Mouse (Mus musculus) urinary bladder, postnatal 10 days (tissue): ENCODE measurements at regions not wholly inside any gene's neighbourhood (a gene's known extent, or its start where the extent isn't known, plus 50 kb on each side); places are given as distances from the start of the nearest gene placed in this dataset.
A peak's percentile ranks its signal among the peaks of the same experiment; 100 is the strongest.

Source experiments
- DNase-seq: peaks from one replicate; pipeline ENCODE4 v3.0.0; 2022; ENCODE audit warnings: low spot score

DNA sequence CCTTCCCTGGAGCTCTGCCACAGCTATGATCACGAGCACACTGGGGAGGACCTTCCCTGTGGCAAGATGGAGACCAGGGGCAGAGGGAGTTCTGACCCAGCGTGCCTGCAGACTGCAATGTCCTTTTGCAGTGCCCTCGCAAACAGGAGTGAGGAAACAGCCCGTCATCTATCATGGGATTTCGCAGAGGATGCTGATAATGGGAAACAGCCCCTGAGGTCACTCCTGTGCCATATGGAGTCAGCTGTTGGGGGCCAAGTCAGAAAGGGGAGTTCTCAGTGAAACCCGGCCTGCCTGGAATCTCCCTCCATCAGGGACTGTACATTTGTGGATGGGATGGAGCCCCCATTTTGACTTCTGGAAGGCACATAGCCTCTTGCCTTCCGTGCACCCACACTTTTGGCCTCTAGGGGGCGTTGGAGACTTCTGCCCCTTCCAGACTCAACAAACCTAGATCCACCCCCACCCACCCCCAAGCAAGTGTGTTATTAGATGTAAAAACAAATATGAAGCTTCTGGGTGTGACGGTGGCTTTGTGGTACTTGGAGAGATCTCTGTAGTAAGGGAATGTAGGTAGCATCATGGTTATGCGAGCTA lies 98.1 kb downstream of the Kdr start:
- DNase-seq, result no peak

DNA sequence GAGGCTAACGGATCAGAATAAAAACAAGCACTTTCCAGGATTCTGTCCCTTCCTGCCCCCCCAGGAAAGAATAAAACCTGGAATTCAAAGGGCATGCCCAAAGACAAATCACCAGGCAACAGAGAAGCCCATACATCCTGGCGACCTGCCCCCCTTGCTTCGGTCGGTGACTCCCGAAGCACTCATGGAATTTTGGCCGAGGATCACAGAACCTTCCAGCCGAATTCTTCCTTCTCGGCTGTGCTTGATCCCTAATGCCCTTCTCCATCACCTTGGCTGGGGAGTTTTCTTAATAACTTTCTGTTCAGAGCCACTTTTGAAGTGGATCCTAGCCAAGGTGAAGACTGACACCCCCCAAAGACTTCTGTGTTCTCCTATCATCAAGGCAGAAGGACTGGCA lies 99.9 kb downstream of the Kdr start:
- no peak for DNase-seq

DNA sequence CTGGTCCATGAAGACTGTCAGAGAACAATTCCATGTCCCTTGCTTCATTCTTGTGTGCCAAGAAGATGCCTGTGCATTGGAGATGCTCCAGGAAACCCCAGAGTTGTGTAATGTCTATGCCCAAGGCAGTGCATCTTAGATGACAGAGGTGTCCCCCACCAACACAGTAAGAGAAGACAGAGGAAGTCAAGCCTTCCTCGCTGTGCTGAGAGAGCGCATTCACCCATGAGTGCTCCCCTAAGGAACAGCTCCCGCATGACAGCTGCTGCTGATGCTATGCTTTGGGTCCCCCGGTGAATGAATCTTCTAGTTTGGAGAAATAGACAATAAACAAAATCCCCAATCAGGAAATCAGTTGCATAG lies 100.7 kb downstream of the Kdr start:
- no peak for DNase-seq

DNA sequence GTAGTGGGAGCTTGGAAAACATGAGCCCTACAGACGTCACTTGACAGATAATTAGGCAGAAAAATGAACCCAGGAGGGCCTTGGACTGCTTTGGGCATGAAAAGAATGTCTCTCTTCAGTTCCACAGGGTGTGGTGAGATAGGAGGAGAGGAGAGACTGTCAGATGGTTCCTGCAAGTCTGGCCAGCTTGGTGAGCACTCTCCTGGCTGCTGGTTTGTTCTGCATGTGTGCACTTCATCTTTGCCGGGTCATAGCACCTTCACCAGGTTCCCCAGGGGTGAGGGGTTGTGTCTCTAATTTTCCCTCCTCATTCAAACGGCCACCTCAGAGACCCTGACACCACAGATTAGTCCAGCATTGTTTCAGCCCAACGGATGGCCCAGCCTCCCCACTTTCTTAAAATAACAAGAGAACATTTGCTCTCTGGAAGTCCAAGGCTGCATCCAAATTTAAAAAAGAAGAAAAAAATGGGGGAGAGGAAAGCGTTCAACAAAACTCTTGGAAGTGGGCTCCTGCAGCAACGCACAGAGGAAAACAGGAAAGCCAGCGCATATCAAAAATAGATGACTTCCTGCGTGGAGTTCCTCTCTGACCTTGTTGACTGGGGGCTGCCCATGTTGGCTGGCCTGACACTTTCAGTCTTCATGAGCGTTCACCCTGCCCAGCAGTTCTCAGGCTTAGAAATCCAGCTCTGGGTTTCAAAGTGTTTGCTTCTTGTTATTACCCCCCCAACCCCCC lies 101.2 kb downstream of the Kdr start:
- DNase-seq, result no peak

DNA sequence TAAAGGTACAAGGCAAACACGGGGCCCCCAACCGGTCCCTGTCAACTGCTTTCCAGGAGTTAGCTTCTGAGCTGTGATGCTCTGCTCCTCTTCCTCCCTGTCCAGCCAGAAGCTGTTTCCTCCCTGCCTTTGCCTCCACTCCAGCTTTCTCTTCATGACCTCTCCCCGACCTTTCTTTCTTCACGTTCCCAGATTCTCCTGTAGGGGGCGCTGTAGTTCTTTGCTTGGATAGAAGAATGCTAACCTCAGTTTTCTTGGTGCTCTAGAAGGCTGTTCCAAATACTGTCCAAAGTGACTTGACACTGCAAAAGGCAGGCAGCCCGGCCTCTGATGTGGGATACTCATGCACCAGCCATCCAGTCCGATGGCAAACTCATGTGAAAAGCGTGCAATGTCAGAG lies 107.1 kb downstream of the Kdr start:
- peak; percentile 26 for DNase-seq

DNA sequence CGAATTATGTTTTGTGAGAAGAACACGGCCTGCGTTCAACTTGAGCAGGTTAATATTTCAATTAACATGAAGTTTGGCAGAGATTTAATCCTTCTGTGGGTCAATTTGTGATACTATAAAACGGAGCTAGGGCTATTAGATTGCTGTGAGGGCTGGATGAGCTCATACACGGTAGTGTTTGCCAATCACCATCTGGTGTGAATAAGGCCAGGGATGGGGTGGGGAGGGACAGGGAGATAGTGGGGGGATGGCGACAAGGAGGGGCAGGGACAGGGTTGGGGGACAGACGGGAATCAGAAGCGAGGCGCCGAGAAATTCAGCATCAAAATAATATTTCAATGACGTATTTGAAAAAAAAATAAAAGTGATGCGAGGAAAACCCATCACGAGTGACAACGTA lies 107.6 kb downstream of the Kdr start:
- DNase-seq, result no peak

DNA sequence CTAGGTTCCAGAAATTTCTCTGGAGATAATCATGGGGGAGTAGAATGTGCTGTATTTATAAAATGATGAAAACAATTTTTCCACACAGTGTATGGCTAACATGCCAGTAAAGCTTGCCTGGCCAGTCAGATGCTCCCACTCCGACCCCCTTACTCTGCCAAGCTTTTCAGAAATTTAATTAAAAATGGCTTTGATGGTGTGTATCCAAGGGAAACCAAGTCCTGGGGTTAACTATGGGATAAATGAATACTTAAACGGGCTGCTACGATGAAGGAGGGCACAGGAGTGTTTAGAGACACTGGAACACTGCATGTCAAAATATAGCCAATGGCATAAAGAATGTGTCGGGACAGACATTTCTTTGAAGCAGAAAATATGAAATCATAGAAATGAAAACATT lies 108.7 kb downstream of the Kdr start:
- no peak for DNase-seq

DNA sequence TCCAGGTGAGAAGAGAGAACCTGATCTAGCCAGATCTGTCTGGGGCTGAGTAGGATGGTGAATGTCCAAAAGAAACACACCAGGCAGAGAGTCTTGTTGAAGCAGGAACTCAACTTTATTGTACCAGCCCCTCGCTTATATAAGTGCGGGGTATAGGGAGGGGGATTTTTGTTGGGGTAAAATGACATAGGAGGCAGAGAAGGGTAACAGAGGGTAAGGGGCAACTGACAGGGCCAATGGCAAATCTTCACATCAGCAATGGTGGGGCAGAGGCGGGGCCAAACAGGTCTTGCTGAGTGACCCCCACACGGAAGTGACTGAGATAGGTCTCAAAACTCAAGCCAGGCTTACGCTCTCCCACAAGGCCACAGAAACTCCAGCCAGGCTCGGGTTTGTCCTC lies 113.2 kb downstream of the Kdr start:
- no peak for DNase-seq

DNA sequence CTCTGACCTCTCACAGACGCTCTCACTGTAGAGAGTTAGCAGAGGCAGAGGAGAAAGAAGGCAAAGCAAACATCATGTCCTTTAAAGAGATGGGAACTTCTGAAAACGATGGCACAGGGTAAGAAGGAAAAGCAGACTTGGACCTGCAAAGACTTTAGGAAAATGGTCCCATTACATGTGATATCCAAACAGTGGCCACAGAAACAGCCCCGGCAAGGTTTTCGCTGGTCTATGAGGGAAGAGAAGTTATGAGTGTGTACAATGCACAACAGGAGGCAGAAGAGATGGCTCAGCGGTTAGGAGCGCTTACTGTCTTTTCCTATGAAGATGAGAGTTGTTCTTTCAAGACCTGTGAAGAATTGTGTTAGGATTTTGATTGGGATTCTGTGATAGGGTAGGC lies 114.9 kb downstream of the Kdr start:
- DNase-seq, result no peak

DNA sequence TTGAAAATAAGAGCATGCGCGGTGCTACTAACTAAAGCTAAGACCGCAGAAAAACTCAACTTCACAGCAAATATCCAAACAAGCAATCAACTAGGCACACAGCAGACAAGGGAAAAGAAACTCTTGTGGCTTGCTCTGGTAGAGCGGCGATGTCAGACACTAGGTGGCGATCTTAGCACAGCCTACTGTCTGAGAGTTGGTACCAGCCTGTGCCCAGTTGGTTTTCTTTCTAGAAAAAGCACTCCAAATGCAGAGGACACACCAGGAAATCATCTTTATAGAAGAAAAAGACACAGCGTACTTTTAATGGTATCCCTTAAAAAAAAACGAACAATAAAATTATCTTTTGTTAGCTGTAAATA lies 115.6 kb downstream of the Kdr start:
- no peak for DNase-seq

DNA sequence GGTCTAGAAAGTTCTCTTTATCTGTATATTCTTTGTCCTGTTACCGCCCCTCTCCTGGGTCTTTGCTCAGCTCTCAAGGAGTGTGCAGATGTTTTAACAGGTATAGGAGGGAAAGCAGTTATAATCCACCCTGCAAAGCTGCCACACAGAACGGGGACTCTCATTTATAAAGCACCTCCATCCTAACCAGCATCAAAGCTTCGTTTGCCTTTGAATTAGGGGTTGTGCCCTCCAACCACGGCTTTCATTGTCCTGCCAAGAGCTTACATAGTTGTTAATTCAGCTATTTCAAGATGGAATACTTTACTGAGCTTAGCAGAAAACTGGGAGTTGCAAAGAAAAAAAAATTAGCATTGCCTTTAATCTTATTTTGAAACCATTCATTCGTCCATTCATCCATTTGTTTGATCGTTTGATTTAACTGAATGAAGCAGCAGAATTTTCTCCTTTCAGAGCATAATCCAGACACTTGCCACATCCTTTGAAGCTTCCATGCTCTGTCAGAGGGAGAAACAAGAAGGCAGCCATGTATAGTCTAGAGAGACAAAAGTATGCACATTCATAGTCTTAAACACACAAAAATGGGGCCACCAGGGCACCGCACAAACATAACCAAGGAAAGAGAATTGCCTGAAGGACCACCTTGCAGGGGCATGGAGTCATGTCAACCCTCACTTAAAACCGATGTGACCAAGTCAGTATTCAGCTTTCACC lies 116.2 kb downstream of the Kdr start:
- no peak for DNase-seq

DNA sequence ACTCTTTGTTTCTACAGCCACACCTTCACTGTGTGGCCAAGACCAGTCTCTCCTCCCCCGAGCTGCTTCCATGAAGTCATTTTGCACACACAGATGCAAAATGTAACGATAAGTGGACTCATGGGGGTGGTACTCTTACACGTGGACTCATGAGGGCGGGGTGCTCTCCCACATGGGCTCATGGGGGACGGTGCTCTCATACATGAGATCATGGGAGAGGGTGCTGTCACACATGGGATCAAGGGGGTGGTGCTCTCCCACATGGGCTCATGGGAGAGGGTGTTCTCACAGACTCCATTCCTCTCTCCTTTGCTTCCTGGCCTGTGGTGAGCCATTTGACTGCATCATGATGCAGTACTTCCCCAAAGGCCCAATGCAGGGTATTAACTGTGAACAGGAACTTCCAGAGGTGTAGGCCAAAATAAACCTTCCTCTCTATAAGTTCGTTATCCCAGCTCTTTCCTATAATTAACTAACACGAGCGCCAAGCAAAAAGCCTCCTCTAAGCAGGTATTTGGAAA lies 118.9 kb downstream of the Kdr start:
- DNase-seq, result no peak

DNA sequence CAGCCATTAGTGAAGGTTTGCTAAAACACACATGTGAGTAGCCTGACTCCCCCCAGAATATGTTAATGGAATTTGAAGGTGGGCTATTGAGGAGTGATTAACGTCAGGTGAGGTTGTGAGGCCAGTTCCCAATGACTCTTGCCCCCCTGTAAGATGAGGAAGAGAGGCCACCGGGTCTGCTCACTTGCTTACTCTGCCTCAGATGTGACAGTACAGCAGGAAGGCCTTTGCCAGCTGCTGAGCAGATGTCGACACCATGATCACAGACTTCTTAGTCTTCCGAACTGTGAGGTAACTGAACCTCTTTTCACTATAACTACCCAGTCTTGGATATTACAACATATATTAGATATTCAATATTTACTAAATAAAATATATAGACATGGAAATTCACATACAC lies 127.4 kb downstream of the Kdr start:
- DNase-seq, result no peak

DNA sequence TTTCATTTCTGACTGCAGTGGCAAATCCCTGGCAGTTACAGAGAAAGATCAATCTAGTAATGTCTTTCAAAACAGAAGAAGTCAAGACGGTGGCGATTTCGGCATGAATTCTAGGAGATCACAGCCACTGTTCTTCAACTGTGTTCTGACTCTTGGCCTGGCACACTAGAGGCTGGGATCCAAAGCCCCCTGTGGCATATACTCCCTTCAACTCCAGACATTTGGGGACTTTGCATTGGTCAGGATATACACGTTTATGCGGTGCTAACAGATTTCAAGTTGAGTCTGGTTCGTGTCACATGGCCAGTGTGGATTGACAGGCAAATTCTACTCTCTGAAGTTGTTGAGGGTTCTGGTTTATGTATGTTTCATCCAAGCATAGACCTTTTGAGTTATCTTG lies 130.3 kb downstream of the Kdr start:
- no peak for DNase-seq

DNA sequence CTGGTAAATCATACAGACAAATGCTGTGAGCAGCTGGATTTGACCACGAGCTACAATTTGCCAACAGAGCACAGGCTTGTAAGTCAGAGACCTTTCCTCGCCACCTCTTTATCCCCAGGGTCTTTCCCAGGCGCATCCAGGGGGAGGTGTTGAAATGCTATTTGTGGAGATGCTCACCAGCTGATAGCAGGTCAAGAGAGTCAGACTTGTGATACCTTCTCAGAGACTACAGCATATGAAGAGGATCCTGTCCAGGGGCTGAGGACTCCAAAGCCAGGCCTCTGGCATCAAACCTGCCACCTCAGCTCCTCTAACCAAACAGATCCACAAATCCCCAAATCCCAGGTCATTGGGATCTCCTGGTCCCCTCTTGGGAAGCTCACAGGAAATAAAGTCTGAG lies 130.9 kb downstream of the Kdr start:
- no peak for DNase-seq

DNA sequence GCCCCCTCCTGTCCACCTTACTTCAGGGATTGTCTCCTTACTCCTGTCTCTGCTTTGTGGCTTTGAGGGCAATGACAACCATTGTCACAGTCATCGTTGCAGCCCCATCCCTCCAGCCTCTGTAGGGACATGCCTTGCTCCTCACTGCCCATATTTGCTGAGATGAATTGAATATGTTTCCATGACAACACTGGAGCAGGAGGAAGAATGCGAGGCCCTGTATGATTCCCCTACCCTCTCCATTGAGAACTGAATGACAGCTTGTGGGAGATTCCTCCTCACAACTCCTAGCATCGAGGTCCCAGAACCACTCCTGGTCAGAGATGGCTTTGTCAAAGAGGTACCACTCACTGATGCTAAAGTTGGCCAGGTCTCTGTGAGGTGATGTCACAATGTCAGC lies 132.2 kb downstream of the Kdr start:
- DNase-seq, result no peak

DNA sequence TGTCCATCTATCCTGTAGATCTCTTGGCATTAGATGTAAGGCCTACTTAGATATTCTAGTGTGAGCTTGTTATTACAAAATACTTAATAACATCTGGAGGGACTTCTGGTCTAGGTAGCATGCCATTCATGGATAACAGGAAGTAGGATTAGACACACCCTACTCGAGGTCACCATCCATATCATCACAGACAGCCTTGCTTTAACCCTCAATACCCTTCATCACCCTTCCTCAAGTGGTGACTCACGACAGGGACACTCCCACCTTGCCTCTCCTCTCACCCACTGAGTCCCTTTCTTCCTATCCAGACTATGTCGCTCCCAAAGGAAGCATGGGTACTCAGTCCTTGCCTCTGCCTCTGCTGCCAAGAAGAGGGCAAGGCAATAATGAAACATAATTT lies 134.5 kb downstream of the Kdr start:
- no peak for DNase-seq

DNA sequence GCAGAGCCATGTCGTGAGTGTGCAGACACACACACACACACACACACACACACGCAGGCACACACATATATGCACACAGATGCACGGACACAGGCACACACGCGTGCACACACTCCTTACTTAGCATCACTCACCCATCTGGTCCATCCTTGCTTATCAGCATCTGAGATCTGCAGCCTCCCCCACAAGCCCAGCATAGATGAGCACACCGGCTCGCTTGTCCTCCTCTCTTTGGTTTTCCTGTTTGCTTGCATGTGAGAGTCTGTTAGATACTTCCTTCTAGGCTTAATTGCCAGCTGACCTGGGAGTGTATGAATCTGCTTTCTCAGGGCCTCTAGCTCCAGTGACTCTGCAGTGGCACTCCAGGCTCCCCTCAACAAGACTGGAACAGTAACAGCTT lies 137.8 kb downstream of the Kdr start:
- no peak for DNase-seq

DNA sequence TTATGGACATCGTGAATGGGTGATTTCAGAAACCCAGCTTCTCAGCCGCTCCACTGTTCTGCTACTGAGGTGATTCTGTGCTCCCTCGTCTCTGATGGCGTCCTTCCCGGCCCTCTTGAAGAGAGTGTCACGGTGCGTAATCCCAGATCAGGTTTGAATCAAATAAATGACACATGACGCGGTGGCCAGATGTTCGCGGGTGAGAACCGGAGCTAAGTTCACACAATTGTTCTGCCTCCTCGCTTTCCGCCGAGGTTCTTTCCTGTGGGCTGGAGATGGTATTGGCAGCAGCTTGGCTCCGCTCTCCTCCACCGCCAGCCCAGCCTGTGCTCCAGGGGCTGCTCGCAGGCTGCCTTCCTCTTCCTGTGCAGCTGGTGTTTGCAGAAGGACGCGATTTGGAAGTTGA lies 142.7 kb downstream of the Kdr start:
- no peak for DNase-seq

DNA sequence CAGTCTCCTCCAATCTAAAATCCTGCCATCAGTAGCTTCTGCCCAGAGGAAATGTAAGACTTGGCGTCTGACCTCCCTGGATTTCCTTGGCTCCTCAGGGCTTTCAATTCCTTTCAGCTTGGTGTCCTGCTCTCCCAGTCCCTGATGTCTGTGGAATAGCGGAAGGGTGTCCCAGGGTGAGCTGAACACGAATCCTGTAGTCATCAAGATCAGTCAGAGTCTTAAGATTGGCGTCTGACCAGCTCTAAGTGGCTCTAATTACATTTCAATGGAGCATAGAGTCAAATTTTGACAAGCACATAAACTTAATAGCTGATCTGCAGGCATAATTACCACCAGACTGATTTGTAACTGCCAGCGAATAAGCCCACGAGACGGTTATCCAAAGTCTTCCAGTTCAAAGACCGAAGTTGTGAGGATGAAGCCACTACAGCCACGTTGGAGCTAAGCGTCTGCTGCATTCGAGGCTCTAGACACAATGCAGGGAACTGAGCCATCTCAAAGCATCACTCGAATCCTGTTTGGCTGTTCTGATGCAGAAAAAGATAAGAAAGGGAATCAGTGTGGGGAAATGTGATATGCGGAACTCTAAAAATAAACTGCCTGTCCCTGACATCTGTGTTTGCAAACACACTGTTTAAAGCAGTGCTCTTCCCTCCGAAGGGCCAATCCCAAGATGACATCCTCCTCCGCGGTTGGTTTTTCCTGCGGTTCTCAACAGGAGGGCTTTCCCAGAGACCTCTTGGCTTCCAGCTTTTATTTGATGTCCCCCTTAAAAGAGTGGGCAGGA lies 143.3 kb downstream of the Kdr start:
- no peak for DNase-seq

DNA sequence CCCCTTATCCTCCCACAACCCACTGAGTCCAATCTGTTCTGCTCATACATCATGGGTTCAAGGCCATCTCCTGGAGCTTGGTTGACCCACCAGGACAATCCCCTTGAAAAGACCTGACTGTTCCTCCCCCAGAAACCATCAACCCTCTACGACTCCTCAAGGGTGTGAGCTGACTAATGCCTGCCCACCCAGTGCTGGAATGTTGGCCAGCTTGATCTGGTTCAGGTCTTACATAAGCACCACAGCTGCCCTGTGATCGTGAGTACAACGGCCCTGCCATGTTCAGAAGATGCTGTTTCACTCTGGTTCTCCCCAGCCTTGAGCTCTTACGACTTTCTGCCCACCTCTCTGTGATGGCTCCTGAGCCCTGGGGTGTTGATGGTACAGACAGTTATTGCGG lies 145.9 kb downstream of the Kdr start:
- no peak for DNase-seq

DNA sequence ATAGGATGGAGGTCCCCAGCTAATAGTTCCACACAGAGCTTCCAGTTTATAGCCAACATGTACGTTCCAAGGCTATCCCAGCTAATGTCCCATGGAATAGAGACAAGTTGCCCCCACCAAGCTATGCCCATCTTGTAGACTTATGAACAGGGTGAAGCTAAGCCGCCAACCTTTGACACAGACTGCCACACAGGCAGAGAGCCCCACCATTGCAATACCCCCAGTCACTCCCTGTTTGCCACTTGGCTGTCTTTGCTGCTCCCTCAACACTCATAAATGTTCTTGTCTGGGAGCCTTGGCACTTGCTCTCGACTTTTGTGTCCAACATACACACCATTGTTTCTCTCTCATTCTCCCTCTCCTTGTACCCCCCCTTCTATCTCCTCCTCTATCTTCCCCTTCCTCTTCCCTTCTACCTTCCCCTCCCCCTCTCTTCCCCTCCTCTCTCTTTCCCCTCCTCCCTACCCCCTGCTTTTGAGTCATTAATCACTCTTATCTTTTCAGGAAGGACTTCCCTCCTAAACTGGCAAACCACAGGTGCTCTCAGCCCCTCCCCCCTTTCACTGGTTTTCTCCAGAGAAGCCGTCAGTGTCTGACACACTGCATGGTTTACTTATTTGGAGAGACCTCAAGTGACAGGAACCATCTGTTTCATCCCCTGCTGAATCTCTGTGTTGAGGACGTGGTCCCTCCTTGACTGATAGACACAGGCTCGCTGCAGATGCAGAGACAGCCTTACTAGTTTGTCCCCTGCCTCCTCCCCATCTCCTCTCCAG lies 148.2 kb downstream of the Kdr start:
- DNase-seq, result no peak
